Mouse (Mus musculus): ENCODE data around the gene Pde3a. TPM values are rescaled to one million over a fixed set of nuclear protein-coding genes. Genes with fewer than 3 reads are reported as not detected.

The Pde3a gene
- total RNA-seq, 2 experiments from 2014 or later, result not detected

GRCm38 (mm10) chr6:141380927-141381326 lies 131.9 kb downstream of the Pde3a start:
- no peak for ATAC-seq (replicated peaks; ENCODE audit: poor library complexity, severe bottlenecking)

- no peak for ATAC-seq (replicated peaks; ENCODE audit: poor library complexity, severe bottlenecking)
These were observed 132.4 kb downstream of the Pde3a start for GRCm38 (mm10) chr6:141381473-141381872.

- no peak for ATAC-seq (replicated peaks; ENCODE audit: poor library complexity, severe bottlenecking)
These were observed 132.9 kb downstream of the Pde3a start for GRCm38 (mm10) chr6:141381881-141382370.

- ATAC-seq (replicated peaks; ENCODE audit: poor library complexity, severe bottlenecking), result no peak
These were observed 139.0 kb downstream of the Pde3a start for GRCm38 (mm10) chr6:141388104-141388503.

- no peak for ATAC-seq (replicated peaks; ENCODE audit: poor library complexity, severe bottlenecking)
These were observed 146.9 kb downstream of the Pde3a start for GRCm38 (mm10) chr6:141395926-141396325.

GRCm38 (mm10) chr6:141399411-141399810 lies 150.3 kb downstream of the Pde3a start:
- no peak for ATAC-seq (replicated peaks; ENCODE audit: poor library complexity, severe bottlenecking)

- no peak for ATAC-seq (replicated peaks; ENCODE audit: poor library complexity, severe bottlenecking)
These were observed 154.9 kb downstream of the Pde3a start for GRCm38 (mm10) chr6:141403943-141404342.

GRCm38 (mm10) chr6:141404649-141405048 lies 155.6 kb downstream of the Pde3a start:
- no peak for ATAC-seq (replicated peaks; ENCODE audit: poor library complexity, severe bottlenecking)

- ATAC-seq (replicated peaks; ENCODE audit: poor library complexity, severe bottlenecking), result no peak
These were observed 156.4 kb downstream of the Pde3a start for GRCm38 (mm10) chr6:141405496-141405895.

GRCm38 (mm10) chr6:141408758-141409157 lies 159.7 kb downstream of the Pde3a start:
- no peak for ATAC-seq (replicated peaks; ENCODE audit: poor library complexity, severe bottlenecking)

GRCm38 (mm10) chr6:141410836-141411235 lies 161.8 kb downstream of the Pde3a start:
- ATAC-seq (replicated peaks; ENCODE audit: poor library complexity, severe bottlenecking), result no peak

- no peak for ATAC-seq (replicated peaks; ENCODE audit: poor library complexity, severe bottlenecking)
These were observed 176.0 kb downstream of the Pde3a start for GRCm38 (mm10) chr6:141425114-141425513.

GRCm38 (mm10) chr6:141428587-141428986 lies 179.5 kb downstream of the Pde3a start:
- ATAC-seq (replicated peaks; ENCODE audit: poor library complexity, severe bottlenecking), result no peak

GRCm38 (mm10) chr6:141430134-141430533 lies 181.1 kb downstream of the Pde3a start:
- peak; percentile 68 for ATAC-seq (replicated peaks; ENCODE audit: poor library complexity, severe bottlenecking)

GRCm38 (mm10) chr6:141432271-141432974 lies 183.4 kb downstream of the Pde3a start:
- no peak for ATAC-seq (replicated peaks; ENCODE audit: poor library complexity, severe bottlenecking)

GRCm38 (mm10) chr6:141433917-141434756 lies 185.1 kb downstream of the Pde3a start:
- no peak for ATAC-seq (replicated peaks; ENCODE audit: poor library complexity, severe bottlenecking)

- no peak for ATAC-seq (replicated peaks; ENCODE audit: poor library complexity, severe bottlenecking)
These were observed 186.1 kb downstream of the Pde3a start for GRCm38 (mm10) chr6:141435160-141435559.

- no peak for ATAC-seq (replicated peaks; ENCODE audit: poor library complexity, severe bottlenecking)
These were observed 190.9 kb downstream of the Pde3a start for GRCm38 (mm10) chr6:141439965-141440364.

- no peak; the same call in 1 of the 2 replicates for ATAC-seq (replicated peaks; ENCODE audit: poor library complexity, severe bottlenecking)
These were observed 198.5 kb downstream of the Pde3a start for GRCm38 (mm10) chr6:141447547-141447946.

GRCm38 (mm10) chr6:141448886-141449285 lies 199.8 kb downstream of the Pde3a start:
- no peak for ATAC-seq (replicated peaks; ENCODE audit: poor library complexity, severe bottlenecking)

GRCm38 (mm10) chr6:141455335-141455734 lies 206.3 kb downstream of the Pde3a start:
- no peak for ATAC-seq (replicated peaks; ENCODE audit: poor library complexity, severe bottlenecking)
